Mouse (Mus musculus): ENCODE results near the gene Mboat2.
A peak's percentile ranks its signal among the peaks of the same experiment; 100 is the strongest.

The Mboat2 gene

GRCm38 (mm10) chr12:24830766-24831152 lies at the start of gene Mboat2:
Gene Mboat2 (plus strand): TSS chr12:24830879.
- no peak for DNase-seq (ENCODE audit: low read depth, low spot score)

- DNase-seq (ENCODE audit: low read depth, low spot score), result no peak
These were observed 46.9 kb upstream of the Mboat2 start for GRCm38 (mm10) chr12:24783735-24784134.

- no peak for DNase-seq (ENCODE audit: low read depth, low spot score)
These were observed 44.8 kb upstream of the Mboat2 start for GRCm38 (mm10) chr12:24785882-24786281.

- no peak for DNase-seq (ENCODE audit: low read depth, low spot score)
These were observed 44.4 kb upstream of the Mboat2 start for GRCm38 (mm10) chr12:24786316-24786715.

GRCm38 (mm10) chr12:24789659-24790058 lies 41.0 kb upstream of the Mboat2 start:
- DNase-seq (ENCODE audit: low read depth, low spot score), result no peak

- no peak for DNase-seq (ENCODE audit: low read depth, low spot score)
These were observed 19.4 kb upstream of the Mboat2 start for GRCm38 (mm10) chr12:24811230-24811629.

GRCm38 (mm10) chr12:24811906-24812305 lies 18.8 kb upstream of the Mboat2 start:
- no peak for DNase-seq (ENCODE audit: low read depth, low spot score)

- DNase-seq (ENCODE audit: low read depth, low spot score), result no peak
These were observed 7.8 kb upstream of the Mboat2 start for GRCm38 (mm10) chr12:24822831-24823230.

- no peak for DNase-seq (ENCODE audit: low read depth, low spot score)
These were observed 6.9 kb upstream of the Mboat2 start for GRCm38 (mm10) chr12:24823636-24824354.

GRCm38 (mm10) chr12:24830086-24830485 lies 593 bp upstream of the Mboat2 start:
- DNase-seq (ENCODE audit: low read depth, low spot score), result no peak

GRCm38 (mm10) chr12:24831153-24831963 lies 679 bp downstream of the Mboat2 start:
- DNase-seq (ENCODE audit: low read depth, low spot score), result peak; percentile 79

GRCm38 (mm10) chr12:24831964-24832427 lies 1.3 kb downstream of the Mboat2 start:
- no peak for DNase-seq (ENCODE audit: low read depth, low spot score)

- DNase-seq (ENCODE audit: low read depth, low spot score), result no peak
These were observed 1.8 kb downstream of the Mboat2 start for GRCm38 (mm10) chr12:24832438-24832837.

- DNase-seq (ENCODE audit: low read depth, low spot score), result no peak
These were observed 7.3 kb downstream of the Mboat2 start for GRCm38 (mm10) chr12:24837947-24838346.

- DNase-seq (ENCODE audit: low read depth, low spot score), result no peak
These were observed 10.6 kb downstream of the Mboat2 start for GRCm38 (mm10) chr12:24841115-24841879.

- DNase-seq (ENCODE audit: low read depth, low spot score), result no peak
These were observed 11.7 kb downstream of the Mboat2 start for GRCm38 (mm10) chr12:24842299-24842910.

- no peak for DNase-seq (ENCODE audit: low read depth, low spot score)
These were observed 12.9 kb downstream of the Mboat2 start for GRCm38 (mm10) chr12:24843395-24844072.

GRCm38 (mm10) chr12:24845344-24845743 lies 14.7 kb downstream of the Mboat2 start:
- DNase-seq (ENCODE audit: low read depth, low spot score), result no peak

GRCm38 (mm10) chr12:24848107-24848506 lies 17.4 kb downstream of the Mboat2 start:
- no peak for DNase-seq (ENCODE audit: low read depth, low spot score)

- no peak for DNase-seq (ENCODE audit: low read depth, low spot score)
These were observed 26.7 kb downstream of the Mboat2 start for GRCm38 (mm10) chr12:24857354-24857753.

- no peak for DNase-seq (ENCODE audit: low read depth, low spot score)
These were observed 28.7 kb downstream of the Mboat2 start for GRCm38 (mm10) chr12:24859357-24859756.
